Mouse (Mus musculus) fat pad, adult 2 months (tissue): Measurements from ENCODE around the gene Mtfp1.

Experiments used
- DNase-seq: peaks from one replicate; pipeline ENCODE4 v3.0.0-alpha.2; 2011; ENCODE audit warnings: low read depth, low spot score; ENCODE audit errors: extremely low read depth

Gene Mtfp1

DNA sequence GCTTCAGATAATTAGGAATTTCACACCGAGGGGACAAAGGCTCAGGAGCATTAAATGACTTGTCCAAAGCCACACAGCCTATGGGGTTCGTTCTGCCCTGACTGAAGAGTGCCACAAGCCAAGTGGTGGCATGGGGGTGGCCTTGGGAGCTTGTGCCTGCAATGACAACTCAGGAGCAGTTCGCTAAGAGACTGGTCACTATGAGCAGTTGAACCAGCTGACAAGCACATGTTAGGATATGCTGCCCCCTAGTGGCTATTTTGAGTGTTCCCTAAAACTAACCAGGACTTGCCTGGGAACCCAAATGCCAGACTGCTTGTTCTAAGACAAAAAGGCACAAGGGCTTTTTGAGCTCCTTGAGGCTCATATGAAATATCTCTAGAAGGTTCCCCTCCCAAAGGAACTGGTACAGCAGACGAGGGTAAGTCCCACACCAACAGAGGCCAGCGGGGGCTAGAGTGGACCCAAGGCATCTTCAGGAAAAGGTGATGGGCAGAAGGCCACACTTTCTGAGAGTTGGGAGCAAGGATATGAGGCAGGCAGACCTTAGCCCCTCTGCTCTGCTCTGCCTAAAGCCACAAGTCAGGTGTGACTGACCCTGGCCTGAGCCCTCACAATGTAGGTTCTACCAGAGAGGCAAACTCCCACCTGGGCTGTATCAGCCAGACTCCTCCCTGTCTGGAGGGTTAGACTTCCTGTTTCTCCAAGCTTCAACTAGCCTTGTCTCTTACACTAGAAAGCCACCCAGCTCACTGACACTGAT is 11.7 kb downstream of the Mtfp1 start:
- DNase-seq: no peak

DNA sequence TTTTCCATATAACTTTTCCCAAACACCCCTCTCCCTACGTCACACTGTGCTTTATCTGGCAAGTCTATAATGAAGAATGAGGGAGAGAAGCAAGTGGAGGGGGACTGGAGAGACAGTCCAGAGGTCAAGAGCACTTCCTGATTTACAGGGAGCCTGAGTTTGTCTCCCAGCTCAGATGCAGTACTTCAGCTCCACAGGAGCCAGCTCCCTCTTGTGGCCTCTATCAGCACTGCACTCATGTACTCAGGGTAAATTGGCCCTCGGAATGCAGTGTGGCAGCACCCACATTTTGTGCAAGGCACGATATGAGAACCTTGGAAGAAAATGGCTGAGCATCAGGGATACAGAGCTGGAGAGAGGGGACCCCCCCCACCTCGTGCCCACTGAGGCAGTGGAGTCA is 15.0 kb downstream of the Mtfp1 start:
- no peak for DNase-seq

DNA sequence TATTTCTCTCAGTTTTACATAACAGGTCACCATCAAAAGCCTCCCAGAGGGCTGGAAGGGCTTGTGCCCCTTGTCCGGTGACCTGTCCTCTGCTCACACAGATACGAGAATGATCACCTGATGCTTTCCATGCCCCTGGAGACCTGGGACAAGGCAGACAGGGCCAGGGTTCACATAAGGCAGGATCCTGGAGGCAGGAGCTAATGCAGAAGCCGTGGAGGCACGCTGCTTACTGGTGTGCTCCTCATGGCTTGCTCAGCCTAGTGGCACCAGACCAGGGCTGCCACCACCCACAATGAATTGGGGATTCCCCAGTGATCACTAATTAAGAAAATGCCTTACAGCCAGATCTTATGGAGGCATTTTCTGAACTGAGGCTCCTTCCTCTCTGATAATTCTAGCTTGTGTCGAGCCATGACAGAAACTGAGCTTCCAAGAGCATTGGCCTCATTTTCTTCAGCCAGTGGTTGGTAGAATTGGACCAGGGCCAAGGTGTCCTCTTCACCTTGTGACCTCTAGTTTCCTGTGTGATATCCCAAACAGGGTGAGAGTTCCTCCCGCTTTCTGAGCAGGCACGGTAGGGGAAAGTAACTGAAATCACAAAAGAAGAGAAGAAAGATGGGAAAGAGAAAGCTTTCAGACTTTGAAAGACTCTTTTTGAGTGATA is 16.8 kb downstream of the Mtfp1 start:
- DNase-seq: no peak

DNA sequence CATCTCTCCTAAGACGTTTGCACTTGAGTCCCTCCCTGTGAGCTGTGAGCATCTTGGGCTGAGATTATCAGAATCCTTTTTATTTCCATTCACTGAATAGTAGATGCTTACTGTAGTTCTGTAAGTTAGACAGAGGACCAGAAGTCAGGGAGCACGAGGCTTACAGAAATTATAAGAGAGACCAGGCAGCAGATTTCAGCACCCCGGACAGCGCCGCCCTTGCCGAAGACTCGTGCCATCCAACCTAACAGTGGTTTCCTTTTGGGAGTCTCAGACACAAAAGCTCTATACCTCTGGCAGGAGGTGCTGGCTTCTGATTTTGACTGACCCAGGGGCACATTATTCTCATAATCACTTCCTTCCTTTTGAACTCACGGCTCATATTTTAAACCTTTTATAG is 18.6 kb downstream of the Mtfp1 start:
- no peak for DNase-seq

DNA sequence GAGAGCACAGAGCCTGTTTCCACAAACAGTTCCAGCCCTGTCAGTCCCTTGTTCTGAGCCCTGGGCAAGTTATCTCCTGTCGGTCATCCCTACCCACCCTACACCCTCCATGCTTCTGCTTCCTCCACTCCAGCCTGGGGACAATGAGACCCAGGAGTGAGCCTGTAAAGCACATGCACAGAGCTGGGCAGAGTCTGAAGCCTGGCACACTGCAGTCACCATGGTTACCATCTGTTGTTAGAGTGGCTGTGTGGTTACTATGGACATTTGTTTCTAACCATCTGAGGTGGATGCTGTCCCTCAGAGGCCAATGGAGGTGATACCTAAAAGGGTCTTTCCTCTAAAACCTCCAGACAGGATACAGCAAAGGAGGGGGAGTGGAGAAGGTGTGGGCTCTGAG is 25.6 kb downstream of the Mtfp1 start:
- no peak for DNase-seq

DNA sequence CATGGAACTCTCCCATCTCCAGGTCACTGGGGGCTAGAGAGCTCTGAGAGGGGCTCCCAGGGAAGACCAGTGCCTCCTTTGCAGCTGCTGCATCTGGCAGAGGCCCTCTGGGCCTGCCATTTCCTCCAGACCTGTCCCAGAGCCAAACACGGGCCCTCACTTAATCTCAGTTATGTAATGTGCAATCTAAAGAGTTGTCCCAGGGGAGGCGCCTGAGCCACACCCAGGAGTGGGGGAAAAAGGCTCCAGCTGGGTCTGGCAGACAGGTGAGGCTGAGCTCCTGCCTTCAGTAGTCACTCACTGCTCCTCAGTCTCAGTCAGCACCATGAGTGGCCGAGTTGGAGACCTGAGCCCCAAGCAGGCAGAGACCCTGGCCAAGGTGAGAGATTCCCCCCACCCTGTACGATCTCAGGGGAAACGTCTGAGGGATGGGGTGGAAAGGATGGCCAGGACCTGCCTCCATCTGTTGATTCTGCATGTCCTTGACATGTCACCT is 30.6 kb downstream of the Mtfp1 start, which contains the start of gene Sec14l3:
TSS of gene Sec14l3 (plus strand) at position 215 of the 496 bp plus-strand sequence.
- no peak for DNase-seq

DNA sequence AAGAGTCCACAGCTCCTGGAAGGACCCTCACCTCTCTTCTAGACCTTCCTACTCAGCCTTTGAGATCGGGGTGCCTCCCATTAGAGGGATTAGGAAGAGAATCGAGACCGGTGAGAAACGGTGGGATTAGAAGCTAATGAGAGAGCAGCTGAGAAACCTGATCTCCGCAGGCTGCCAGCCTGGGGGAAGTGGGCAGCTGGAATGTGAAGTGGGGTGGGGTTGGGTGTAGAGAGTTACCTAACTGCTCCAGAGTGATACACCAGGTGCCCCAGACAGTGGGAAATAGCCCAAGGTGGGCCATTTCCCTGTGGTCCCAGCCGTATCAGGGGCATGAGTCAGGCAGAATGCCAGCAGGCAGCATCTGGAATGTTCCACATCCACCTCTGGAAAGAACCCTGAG is 32.3 kb downstream of the Mtfp1 start:
- no peak for DNase-seq

DNA sequence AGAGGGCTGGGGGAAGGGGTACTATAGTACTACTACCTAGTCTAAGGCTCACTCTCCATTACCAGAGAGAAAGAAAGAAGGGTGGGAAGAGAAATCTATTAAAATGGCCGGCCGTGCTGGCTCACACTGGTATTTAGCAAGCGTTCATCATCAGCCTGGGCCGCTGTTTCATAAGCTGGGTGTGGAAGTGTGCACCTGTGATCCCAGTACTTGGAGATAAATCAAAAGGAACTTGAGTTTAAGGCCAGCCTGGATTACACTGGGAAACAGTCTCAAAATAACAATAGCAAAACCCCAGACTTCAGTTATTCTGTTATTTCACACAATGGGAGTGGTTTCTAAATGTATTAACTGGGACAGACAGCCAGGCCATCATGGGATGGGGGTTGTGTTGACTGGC is 32.7 kb downstream of the Mtfp1 start:
- DNase-seq: no peak

DNA sequence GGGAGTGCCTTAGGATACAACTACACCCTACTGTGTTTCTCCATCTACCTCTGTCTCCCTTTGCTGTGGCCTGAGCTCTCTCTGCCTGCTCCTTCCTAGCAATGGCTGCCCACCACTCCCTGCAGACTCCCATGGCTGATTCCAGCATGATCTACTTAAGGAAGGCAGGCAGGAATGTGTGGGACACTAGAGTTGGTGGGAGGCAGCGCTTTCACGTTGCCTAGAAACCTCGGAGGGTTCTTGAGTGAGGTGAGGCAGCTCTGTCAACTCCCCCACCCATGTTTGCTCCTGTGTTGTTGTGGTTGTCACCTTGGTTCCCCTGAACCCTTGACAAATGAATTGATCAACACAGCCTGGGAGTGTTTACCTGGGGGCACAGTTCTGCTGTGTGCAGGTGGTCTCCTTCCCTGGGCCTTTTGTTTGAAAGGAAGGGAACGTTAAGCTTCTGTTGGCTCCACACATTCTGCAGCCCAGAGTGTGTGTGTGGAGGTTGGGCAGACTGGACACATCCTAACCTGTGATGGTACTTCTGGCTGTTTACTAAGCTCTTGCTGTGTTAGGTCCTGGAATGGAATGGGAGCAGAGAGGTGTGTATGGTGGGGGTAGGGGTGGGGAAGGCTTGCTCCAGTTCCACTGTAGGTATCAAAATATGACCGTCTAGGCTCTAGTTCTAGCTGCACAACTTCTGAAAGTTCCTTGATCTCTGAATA is 34.2 kb downstream of the Mtfp1 start:
- DNase-seq: no peak

DNA sequence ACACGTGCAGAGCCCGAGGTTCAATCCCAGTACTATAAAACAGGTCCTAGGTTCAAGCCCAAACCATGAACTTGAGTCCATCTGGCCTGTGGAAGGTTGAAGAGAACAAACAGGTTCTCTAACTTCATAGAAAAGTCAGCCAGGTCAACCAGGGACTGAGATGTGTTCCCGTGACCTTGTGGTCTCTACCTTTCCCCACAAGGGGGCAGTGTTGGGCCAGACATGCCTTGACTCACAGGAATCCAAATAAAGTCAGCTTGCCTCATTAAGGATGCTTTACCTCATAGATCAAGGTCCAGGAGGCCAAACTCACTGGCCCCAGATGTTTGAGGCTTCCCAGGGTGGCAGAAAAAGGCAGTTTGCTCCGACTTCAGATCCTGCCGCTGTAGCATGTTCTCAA is 41.7 kb downstream of the Mtfp1 start:
- no peak for DNase-seq

DNA sequence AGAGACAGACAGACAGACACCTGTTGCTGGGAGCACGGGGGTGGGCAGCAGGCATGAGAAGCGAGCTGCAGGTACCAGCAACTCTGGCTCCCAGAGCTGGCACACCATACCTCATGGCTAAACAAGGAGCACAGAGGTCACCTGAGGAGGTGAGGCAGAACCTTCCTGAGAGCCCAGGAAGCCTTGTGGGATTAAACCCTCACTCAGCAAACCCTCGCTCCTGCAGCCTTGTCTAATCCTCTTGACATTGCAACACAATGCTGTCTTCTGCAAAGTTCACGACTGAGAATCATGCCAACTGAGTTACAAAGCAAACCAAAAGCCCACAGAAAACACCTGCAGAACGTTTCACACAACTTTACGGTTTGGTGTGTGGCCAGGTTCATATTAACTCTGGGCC is 46.8 kb downstream of the Mtfp1 start:
- peak; percentile 67 for DNase-seq

DNA sequence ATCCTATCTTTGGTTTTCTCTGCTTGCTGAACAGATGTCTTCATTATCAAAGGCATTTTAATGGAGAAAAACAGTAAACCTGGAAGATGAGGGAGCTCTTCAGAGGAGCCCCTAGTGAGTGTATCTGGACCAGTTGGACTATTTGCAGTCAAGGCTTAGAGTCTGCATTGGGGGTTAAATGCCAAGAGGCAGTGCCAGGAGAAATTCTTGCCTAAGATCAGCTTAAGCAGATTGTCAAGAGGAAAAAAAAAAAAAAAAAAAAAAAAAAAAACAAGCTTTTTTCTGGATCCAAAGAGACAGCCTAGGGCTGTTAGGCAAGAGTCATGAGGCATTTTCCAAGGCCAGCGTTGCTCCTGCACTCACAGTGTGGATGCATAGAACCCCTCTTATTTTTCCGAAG is 47.5 kb downstream of the Mtfp1 start:
- DNase-seq: no peak

DNA sequence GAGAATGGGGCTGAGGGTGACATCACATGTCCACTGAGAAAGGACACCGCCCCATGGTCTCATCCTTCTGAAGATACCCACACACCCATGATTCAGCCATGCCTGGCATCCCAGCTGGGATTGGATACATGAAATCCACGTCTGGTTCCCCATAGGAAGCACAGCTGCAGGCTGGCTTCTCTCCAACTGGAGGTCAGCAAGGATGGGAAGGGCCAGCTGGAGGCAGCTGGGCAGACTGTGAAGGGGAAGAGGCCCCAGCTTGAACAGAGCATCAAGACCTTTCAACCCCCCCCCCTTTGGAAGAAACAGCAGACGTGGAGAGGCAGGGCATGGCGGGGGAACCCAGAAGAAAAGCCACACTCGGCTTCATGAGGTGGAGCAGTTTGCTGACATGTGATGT is 48.7 kb downstream of the Mtfp1 start:
- no peak for DNase-seq

DNA sequence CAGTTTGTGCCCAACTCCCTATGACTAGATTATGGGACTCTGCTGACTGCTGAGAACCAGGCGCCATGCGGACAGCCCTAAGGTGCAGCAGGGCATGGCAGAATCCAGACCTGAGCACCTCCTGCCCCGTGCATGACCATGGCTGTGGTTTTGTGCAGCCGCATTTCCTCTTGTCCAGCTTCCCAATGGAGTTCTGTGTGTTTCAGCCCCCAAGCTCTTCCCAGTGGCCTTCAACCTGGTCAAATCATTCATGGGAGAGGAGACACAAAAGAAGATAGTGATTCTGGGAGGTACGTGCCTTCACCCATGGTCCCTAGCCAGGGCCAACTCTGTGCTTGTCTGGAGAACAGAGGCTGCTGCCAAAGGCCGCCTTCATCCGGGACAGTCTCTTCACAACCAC is 52.2 kb downstream of the Mtfp1 start:
- no peak for DNase-seq
